Comparison of ENCODE assay signal across 8 mouse cellular contexts in the genomic region with DNA sequence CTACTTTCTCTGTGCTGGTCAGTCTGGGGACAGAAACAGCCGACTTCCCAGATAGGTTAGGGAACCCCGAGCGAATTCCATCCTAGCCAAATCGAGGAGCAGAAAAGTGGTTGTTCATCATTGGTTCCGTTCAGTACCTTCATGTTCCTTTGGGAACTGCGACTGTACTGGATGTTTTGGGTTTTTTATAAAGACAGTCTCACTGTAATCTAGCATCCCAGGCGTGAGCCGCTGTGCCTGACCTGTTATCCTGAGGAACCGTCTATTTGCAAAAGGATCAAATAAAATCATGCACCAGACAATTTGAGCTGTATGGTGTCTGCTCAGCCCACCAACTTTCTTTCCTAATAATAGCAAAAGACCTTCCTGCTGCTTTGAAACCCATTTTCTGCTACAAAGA. TPM values are rescaled to one million over a fixed set of nuclear protein-coding genes. Genes with fewer than 3 reads are reported as not detected.
DNase-seq lines count a peak whose midpoint lies in the region; ATAC-seq and TF ChIP-seq lines count a peak whose summit lies in the region.

No protein-coding gene starts in this region.

- H3ac ChIP-seq in C2C12 (ENCODE audit: control insufficient read depth, insufficient read length, low read depth): peak overlapping the region; percentile 96

- WGBS in cerebellum, adult 2 months: 2% methylated on average over 9 of the region's 9 CpGs
- 1% methylated on average over 9 of the region's 9 CpGs for WGBS in forebrain, embryonic 12.5 days
- 0% methylated on average over 9 of the region's 9 CpGs for WGBS in liver, embryonic 13.5 days (ENCODE audit: insufficient replicate concordance)

- peaks cover 52% of the 10 kb centered on the region for H3K79me3 ChIP-seq in C2C12 (ENCODE audit: low read depth)

- H3K27me3 ChIP-seq in cerebellum, adult 2 months (ENCODE audit: control insufficient read depth, insufficient read depth, low read length): no peaks in the 10 kb centered on the region
- no peaks in the 10 kb centered on the region for H3K27me3 ChIP-seq in C2C12 (ENCODE audit: control insufficient read depth, insufficient read depth, insufficient read length)
- no peaks in the 10 kb centered on the region for H3K27me3 ChIP-seq in forebrain, embryonic 12.5 days
- no peaks in the 10 kb centered on the region for H3K27me3 ChIP-seq in liver, embryonic 13.5 days

- peaks cover 3% of the 10 kb centered on the region for H3K36me3 ChIP-seq in C2C12 (ENCODE audit: control insufficient read depth, insufficient read depth)
- H3K36me3 ChIP-seq in forebrain, embryonic 12.5 days (replicated peaks): no peaks in the 10 kb centered on the region
- H3K36me3 ChIP-seq in liver, embryonic 13.5 days: peaks cover 6% of the 10 kb centered on the region; the same call in 1 of the 2 replicates

- no peak overlapping the region for H3K27ac ChIP-seq in cerebellum, adult 2 months (ENCODE audit: insufficient read depth, low read length)
- H3K27ac ChIP-seq in forebrain, embryonic 12.5 days: peak overlapping the region; percentile 99
- peak overlapping the region; percentile 96 for H3K27ac ChIP-seq in liver, embryonic 13.5 days

- no peak for DNase-seq in cerebellum, adult 2 months
- DNase-seq in cerebellum, postnatal 36 days: no peak
- DNase-seq in liver, embryonic 13.5 days: no peak
- DNase-seq in adrenal gland, postnatal 14 days: no peak
- DNase-seq in cerebellum, adult 18-20 months: no peak
- DNase-seq in frontal cortex, postnatal 14 days (ENCODE audit: low spot score in 2 of 2): no peak

- no peak for TF ChIP-seq POLR2A in cerebellum, adult 2 months (IDR thresholded peaks at IDR 0.05; ENCODE audit: borderline replicate concordance, insufficient read depth, low read length)

- peaks cover 67% of the 10 kb centered on the region for H3K79me2 ChIP-seq in C2C12 (ENCODE audit: control insufficient read depth, insufficient read depth)

- H3K4me2 ChIP-seq in forebrain, embryonic 12.5 days: peak overlapping the region; percentile 81
- H3K4me2 ChIP-seq in liver, embryonic 13.5 days: peak overlapping the region; percentile 95

- no peaks in the 10 kb centered on the region for H3K9me3 ChIP-seq in forebrain, embryonic 12.5 days
- H3K9me3 ChIP-seq in liver, embryonic 13.5 days (replicated peaks): no peaks in the 10 kb centered on the region

- TF ChIP-seq CTCF in cerebellum, adult 2 months (IDR thresholded peaks at IDR 0.05; ENCODE audit: borderline replicate concordance, insufficient read depth, low read depth, low read length): no peak
- TF ChIP-seq CTCF in C2C12 (IDR thresholded peaks at IDR 0.05; ENCODE audit: control insufficient read depth, insufficient read depth, insufficient read length): no peak

- H3K4me3 ChIP-seq in cerebellum, adult 2 months (replicated peaks; ENCODE audit: insufficient read depth, low read depth, low read length): peak overlapping the region; percentile 60
- H3K4me3 ChIP-seq in C2C12 (ENCODE audit: insufficient read depth, poor library complexity, severe bottlenecking): peak overlapping the region; percentile 98
- H3K4me3 ChIP-seq in forebrain, embryonic 12.5 days (replicated peaks): peak overlapping the region; percentile 92
- H3K4me3 ChIP-seq in liver, embryonic 13.5 days (replicated peaks): peak overlapping the region; percentile 93

- no peak for ATAC-seq in forebrain, embryonic 12.5 days (ENCODE audit: low FRiP score)
- no peak for ATAC-seq in liver, embryonic 13.5 days (ENCODE audit: low read depth)

- H3K4me1 ChIP-seq in cerebellum, adult 2 months (ENCODE audit: control insufficient read depth, insufficient read depth, low read length): no peaks in the 10 kb centered on the region
- peaks cover 18% of the 10 kb centered on the region for H3K4me1 ChIP-seq in forebrain, embryonic 12.5 days
- peaks cover 41% of the 10 kb centered on the region for H3K4me1 ChIP-seq in liver, embryonic 13.5 days (replicated peaks)

- H3K9ac ChIP-seq in forebrain, embryonic 12.5 days: peak overlapping the region; percentile 98
- peak overlapping the region; percentile 99 for H3K9ac ChIP-seq in liver, embryonic 13.5 days

TF ChIP-seq in C2C12, 6 proteins besides CTCF, POLR2A, EP300 and RAD21:
- TF ChIP-seq CEBPB (IDR thresholded peaks at IDR 0.05; ENCODE audit: low read depth) (no peak), USF1 (IDR thresholded peaks at IDR 0.05; ENCODE audit: low read depth) (no peak), MAX (IDR thresholded peaks at IDR 0.05) (no peak), FOSL1 (IDR thresholded peaks at IDR 0.05; ENCODE audit: insufficient read depth, low read length, poor library complexity, severe bottlenecking) (no peak), MYOD1 (IDR thresholded peaks at IDR 0.05; ENCODE audit: control insufficient read depth, insufficient read length, low read depth) (no peak), MYOG (IDR thresholded peaks at IDR 0.05; ENCODE audit: control insufficient read depth, extremely low read depth, insufficient read length) (no peak)

RNA-seq across cellular contexts. Expression of a gene that starts 0.4 kb away (rescaled TPM):
- 132 and 153 TPM in 2 replicates for polyA plus RNA-seq in cerebellum, adult 2 months (2012; rRNA removed)
- 33.6 TPM for polyA plus RNA-seq in C2C12 (2012; fragmentation: generic; extraction: Trizol)
- polyA plus RNA-seq in forebrain, embryonic 12.5 days (2016; fragmentation: Nextera tagmentation; extraction: Ambion mirVana): 202 and 222 TPM in 2 replicates
- polyA plus RNA-seq in liver, embryonic 13.5 days (2015; fragmentation: Nextera tagmentation; extraction: Ambion mirVana): 76.6 and 79.2 TPM in 2 replicates
- total RNA-seq in adrenal gland, postnatal 14 days (2021): 197 and 214 TPM in 2 replicates

RNA-seq across cellular contexts. Expression of a gene that starts 0.5 kb away (rescaled TPM):
- polyA plus RNA-seq in cerebellum, adult 2 months (2012; rRNA removed): 7.7 and 9.5 TPM in 2 replicates
- polyA plus RNA-seq in C2C12 (2012; fragmentation: generic; extraction: Trizol): 4.5 TPM
- 10.2 and 10.8 TPM in 2 replicates for polyA plus RNA-seq in forebrain, embryonic 12.5 days (2016; fragmentation: Nextera tagmentation; extraction: Ambion mirVana)
- polyA plus RNA-seq in liver, embryonic 13.5 days (2015; fragmentation: Nextera tagmentation; extraction: Ambion mirVana): 5.4 and 6.2 TPM in 2 replicates
- 6.9 and 7.7 TPM in 2 replicates for total RNA-seq in adrenal gland, postnatal 14 days (2021)
